Mouse (Mus musculus) hindbrain, embryonic 11.5 days (tissue): ENCODE measurements around the gene Fbxo24. TPM values are rescaled to one million over a fixed set of nuclear protein-coding genes. Genes with fewer than 3 reads are reported as not detected.

ENCODE experiments used
- ATAC-seq: fragments of 200-750 bp; cut with Nextera tagmentation; 2 replicates; pipeline ENCODE4 v1.8.0; 2017; ENCODE audit warnings: mild to moderate bottlenecking, moderate TSS enrichment, moderate library complexity; ENCODE audit not compliant: low FRiP score
- DNase-seq: peaks from one replicate; pipeline ENCODE4 v3.0.0-alpha.2; 2015; ENCODE audit warnings: low spot score
- H3K27ac ChIP-seq: fragments of 300-500 bp; sonication (generic); 2 replicates; pipeline ENCODE4 v1.5.1; 2014; ENCODE audit warnings: mild to moderate bottlenecking, low read depth, low read length
- H3K27me3 ChIP-seq: fragments of 300-500 bp; sonication (generic); 2 replicates; pipeline ENCODE4 v1.6.1; 2014; ENCODE audit warnings: mild to moderate bottlenecking, low read length, moderate library complexity, mixed read lengths; ENCODE audit not compliant: control insufficient read depth, insufficient read depth
- H3K36me3 ChIP-seq: fragments of 300-500 bp; sonication (generic); 2 replicates; pipeline ENCODE4 v1.6.1; 2014; ENCODE audit warnings: mild to moderate bottlenecking, low read length, moderate library complexity, mixed read lengths; ENCODE audit not compliant: control insufficient read depth, insufficient read depth
- H3K4me1 ChIP-seq: fragments of 300-500 bp; sonication (generic); replicated peaks from 2 replicates; pipeline ENCODE4 v1.6.1; 2014; ENCODE audit warnings: low read length, mixed read lengths; ENCODE audit not compliant: control insufficient read depth, insufficient read depth
- H3K4me2 ChIP-seq: fragments of 300-500 bp; sonication (generic); replicated peaks from 2 replicates; pipeline ENCODE4 v1.6.1; 2014; ENCODE audit warnings: mild to moderate bottlenecking, low read depth, low read length
- H3K4me3 ChIP-seq: fragments of 300-500 bp; sonication (generic); 2 replicates; pipeline ENCODE4 v1.5.1; 2014; ENCODE audit warnings: low read depth, low read length
- H3K9ac ChIP-seq: fragments of 300-500 bp; sonication (generic); 2 replicates; pipeline ENCODE4 v1.6.1; 2014; ENCODE audit warnings: low read depth, low read length
- H3K9me3 ChIP-seq: fragments of 300-500 bp; sonication (generic); 2 replicates; pipeline ENCODE4 v1.6.1; 2016; ENCODE audit warnings: low read length; ENCODE audit not compliant: control insufficient read depth
- WGBS: fragments of 180-500 bp; shearing (Covaris S2); extraction: QIAGEN DNeasy Blood & Tissue Kit; methylation state at CpG from one replicate; pipeline ENCODE4 v1.1.7; 2014; 5-methylcytosine and 5-hydroxymethylcytosine counted together
- polyA plus RNA-seq: library from polyadenylated mRNA; unstranded; fragments of >200 nt; fragmentation: Nextera tagmentation; extraction: Ambion mirVana; gene quantifications from 2 replicates; pipeline ENCODE4 v1.2.1, GENCODE M21; 2014

Gene Fbxo24
- polyA plus RNA-seq, 1 experiment from 2014 or later, result 0.15 TPM

DNA sequence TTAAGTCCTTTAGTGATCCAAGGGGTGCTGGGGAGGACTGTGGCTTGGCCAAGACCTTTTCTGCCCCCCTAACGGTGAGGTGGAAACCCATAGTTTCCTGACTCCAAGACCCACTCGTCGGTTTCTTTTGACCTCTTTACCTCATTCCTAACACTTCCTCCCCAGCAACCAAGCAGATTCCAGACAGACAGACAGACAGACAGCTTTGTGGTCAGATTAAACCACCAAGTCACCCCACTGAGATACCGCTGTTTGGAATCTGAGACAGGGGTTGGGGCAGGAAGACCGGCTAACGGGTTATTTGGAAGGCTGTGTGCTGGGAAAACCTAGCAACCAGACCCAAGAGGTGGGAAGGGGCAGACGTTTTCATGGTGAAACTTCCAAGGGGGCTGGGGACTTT is 58.6 kb downstream of the Fbxo24 start:
- H3K9ac ChIP-seq, result no peak overlapping the region
- H3K27me3 ChIP-seq, result peaks cover 4% of the 10 kb centered on the region; the same call in 1 of the 2 replicates
- no peak overlapping the region for H3K27ac ChIP-seq
- ATAC-seq, result no peak
- H3K36me3 ChIP-seq, result no peaks in the 10 kb centered on the region
- H3K4me1 ChIP-seq, result no peaks in the 10 kb centered on the region; the same call in 1 of the 2 replicates
- no peak overlapping the region for H3K4me3 ChIP-seq
- 54% methylated on average over 7 of the region's 7 CpGs for WGBS
- H3K4me2 ChIP-seq, result no peak overlapping the region
- no peak for DNase-seq
- H3K9me3 ChIP-seq, result no peaks in the 10 kb centered on the region

DNA sequence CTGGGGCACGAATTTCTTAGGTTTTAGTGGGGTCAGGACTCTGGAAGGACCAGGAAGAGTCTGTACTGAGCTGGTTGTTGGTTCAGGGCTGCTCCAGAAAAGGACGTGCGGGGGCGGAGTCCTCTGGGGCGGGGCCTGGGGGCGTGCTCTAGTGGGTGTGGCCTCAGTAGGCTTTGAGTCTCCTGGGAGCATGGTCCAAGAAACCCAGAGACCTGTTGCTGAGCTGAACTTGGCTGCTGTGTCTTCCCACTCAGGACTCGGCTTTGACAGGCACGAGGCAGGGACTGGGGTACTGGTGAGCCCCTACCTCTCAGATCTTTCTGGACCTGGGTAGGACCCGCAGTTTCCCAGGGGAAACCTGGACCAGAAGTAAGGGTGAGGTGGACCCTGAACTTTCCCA is 59.1 kb downstream of the Fbxo24 start, which contains the start of gene Tfr2:
Gene Tfr2, plus strand, starts transcription at position 176 of the 400 bp plus-strand sequence.
- WGBS, result 29% methylated on average over 9 of the region's 9 CpGs
- H3K9ac ChIP-seq, result no peak within 1 kb of the TSS
- DNase-seq (no peak), ATAC-seq (no peak)
- peaks cover 4% of the 10 kb centered on the region; the same call in 1 of the 2 replicates for H3K27me3 ChIP-seq
- H3K36me3 ChIP-seq, result no peaks in the 10 kb centered on the region
- H3K27ac ChIP-seq, result no peak within 1 kb of the TSS
- H3K4me2 ChIP-seq, result no peak within 1 kb of the TSS
- no peaks in the 10 kb centered on the region; the same call in 1 of the 2 replicates for H3K4me1 ChIP-seq
- H3K4me3 ChIP-seq, result no peak within 1 kb of the TSS
- no peaks in the 10 kb centered on the region for H3K9me3 ChIP-seq

DNA sequence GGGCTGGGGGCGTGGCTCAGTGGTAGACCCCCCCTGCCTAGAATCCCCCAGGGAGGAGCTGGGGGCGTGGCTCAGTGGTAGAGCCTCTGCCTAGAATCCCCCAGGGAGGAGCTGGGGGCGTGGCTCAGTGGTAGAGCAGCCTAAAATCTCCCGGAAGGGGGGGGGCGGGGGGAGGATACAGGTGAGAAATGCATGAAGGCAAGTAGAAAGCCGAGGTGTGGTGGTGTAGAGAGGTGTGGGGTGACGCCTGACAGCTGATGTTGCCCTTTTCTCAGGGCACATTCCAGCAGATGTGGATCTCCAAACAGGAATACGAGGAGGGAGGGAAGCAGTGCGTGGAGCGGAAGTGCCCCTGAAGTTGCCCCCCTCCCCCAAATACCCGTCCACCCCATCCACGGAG is 59.8 kb downstream of the Fbxo24 start:
- H3K9ac ChIP-seq, result no peak overlapping the region
- DNase-seq, result no peak
- no peaks in the 10 kb centered on the region for H3K4me1 ChIP-seq
- no peaks in the 10 kb centered on the region for H3K9me3 ChIP-seq
- no peak overlapping the region for H3K4me3 ChIP-seq
- no peak overlapping the region for H3K27ac ChIP-seq
- ATAC-seq, result no peak
- H3K36me3 ChIP-seq, result no peaks in the 10 kb centered on the region
- 72% methylated on average over 12 of the region's 12 CpGs for WGBS
- peaks cover 2% of the 10 kb centered on the region; the same call in 1 of the 2 replicates for H3K27me3 ChIP-seq
- no peak overlapping the region for H3K4me2 ChIP-seq

DNA sequence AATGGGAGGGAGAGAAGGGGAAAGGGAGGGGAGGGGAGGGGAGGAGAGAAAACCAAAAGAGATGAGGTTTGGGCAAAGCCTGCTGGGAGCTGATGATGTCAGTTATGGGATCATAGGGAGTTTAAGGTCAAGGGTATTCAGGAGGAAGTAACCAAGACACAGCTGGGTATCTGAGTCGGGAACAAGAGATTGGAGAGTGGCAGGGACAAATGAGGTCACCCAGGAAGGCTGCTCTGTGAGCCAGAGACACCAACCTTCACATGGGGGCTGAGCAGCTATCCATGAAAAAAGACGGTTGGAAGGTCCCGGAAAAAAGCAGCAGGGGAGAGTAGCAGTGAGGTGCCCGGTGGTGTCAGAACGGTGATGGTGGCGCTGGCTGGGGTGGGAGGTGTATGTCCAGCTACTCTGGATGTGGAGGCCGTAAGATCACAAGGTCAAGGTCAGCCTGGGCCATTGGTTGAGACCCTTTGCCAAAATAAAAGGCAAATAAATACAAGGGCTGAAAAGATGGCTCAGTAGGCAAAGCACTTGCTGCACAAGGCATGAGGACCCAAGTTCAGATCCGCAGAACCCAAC is 60.5 kb downstream of the Fbxo24 start:
- Histone ChIP-seq H3K4me2 (no peak overlapping the region), H3K9ac (no peak overlapping the region), H3K9me3 (no peaks in the 10 kb centered on the region), H3K27me3 (no peaks in the 10 kb centered on the region), H3K4me1 (no peaks in the 10 kb centered on the region), H3K36me3 (no peaks in the 10 kb centered on the region), H3K4me3 (no peak overlapping the region), H3K27ac (no peak overlapping the region)
- 81% methylated on average over 8 of the region's 8 CpGs for WGBS
- ATAC-seq, result no peak
- no peak for DNase-seq

DNA sequence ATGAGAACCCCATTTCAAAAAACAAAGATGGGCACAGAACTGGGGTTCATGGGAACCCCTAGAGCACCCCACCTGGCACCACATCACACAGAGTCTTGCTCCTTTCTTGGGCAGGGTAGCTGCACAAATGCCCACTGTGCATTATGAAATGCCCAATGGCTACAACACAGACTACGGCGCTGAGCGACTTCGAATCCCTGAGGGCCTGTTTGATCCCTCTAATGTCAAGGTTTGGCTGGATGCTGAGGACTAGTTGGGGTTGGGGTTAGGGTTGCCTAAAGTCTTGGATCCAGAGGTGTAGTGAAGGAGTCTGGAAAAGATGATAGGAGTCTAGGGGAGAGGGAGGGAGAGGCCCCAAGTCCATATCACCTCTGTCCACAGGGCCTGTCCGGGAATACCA is 62.4 kb downstream of the Fbxo24 start:
- H3K9ac ChIP-seq, result no peak overlapping the region
- ATAC-seq, result no peak

GRCm38 (mm10) chr5:137565744-137566143 is 63.1 kb downstream of the Fbxo24 start:
- DNase-seq (no peak), ATAC-seq (no peak)
- H3K27me3 ChIP-seq, result no peaks in the 10 kb centered on the region
- no peaks in the 10 kb centered on the region for H3K36me3 ChIP-seq
- H3K4me1 ChIP-seq, result no peaks in the 10 kb centered on the region
- 63% methylated on average over 6 of the region's 6 CpGs for WGBS
- no peak overlapping the region for H3K27ac ChIP-seq
- H3K4me3 ChIP-seq, result no peak overlapping the region
- H3K4me2 ChIP-seq, result no peak overlapping the region
- no peaks in the 10 kb centered on the region for H3K9me3 ChIP-seq
- H3K9ac ChIP-seq, result no peak overlapping the region

More for the DNA sequence above, 62.4 kb downstream of the Fbxo24 start:
- Histone ChIP-seq H3K4me1 (no peaks in the 10 kb centered on the region), H3K27ac (no peak overlapping the region), H3K9me3 (no peaks in the 10 kb centered on the region), H3K4me3 (no peak overlapping the region), H3K4me2 (no peak overlapping the region), H3K36me3 (no peaks in the 10 kb centered on the region), H3K27me3 (no peaks in the 10 kb centered on the region)
- 96% methylated on average over 5 of the region's 5 CpGs for WGBS
- no peak for DNase-seq

GRCm38 (mm10) chr5:137562965-137563364 is 65.8 kb downstream of the Fbxo24 start:
- H3K4me2 ChIP-seq, result no peak overlapping the region
- no peak overlapping the region for H3K27ac ChIP-seq
- no peaks in the 10 kb centered on the region for H3K9me3 ChIP-seq
- DNase-seq, result no peak
- no peak for ATAC-seq
- H3K27me3 ChIP-seq, result no peaks in the 10 kb centered on the region
- H3K4me1 ChIP-seq, result no peaks in the 10 kb centered on the region
- no peak overlapping the region for H3K4me3 ChIP-seq
- no peak overlapping the region for H3K9ac ChIP-seq
- H3K36me3 ChIP-seq, result no peaks in the 10 kb centered on the region
- 76% methylated on average over 10 of the region's 10 CpGs for WGBS

Other genes with a start within 250 kb of the Fbxo24 start
- gene Zan, start 151.9 kb downstream of the Fbxo24 start, polyA plus RNA-seq, result 0.04 and 0.06 TPM in 2 replicates
- gene Pop7, start 126.5 kb downstream of the Fbxo24 start, polyA plus RNA-seq, result 55.2 and 60.6 TPM in 2 replicates
- gene Gigyf1, start 110.5 kb downstream of the Fbxo24 start, polyA plus RNA-seq, result 10.6 and 15.4 TPM in 2 replicates
- gene Epo, start 95.8 kb downstream of the Fbxo24 start, polyA plus RNA-seq, result 0.38 and 1.1 TPM in 2 replicates
- 475 and 483 TPM in 2 replicates for gene Gnb2, start 95.5 kb downstream of the Fbxo24 start, polyA plus RNA-seq
- 45.4 and 47.6 TPM in 2 replicates for gene Actl6b, start 75.5 kb downstream of the Fbxo24 start, polyA plus RNA-seq
- 2.5 and 2.7 TPM in 2 replicates for gene Tfr2, start 59.2 kb downstream of the Fbxo24 start, polyA plus RNA-seq
- gene Mospd3, start 27.9 kb downstream of the Fbxo24 start, polyA plus RNA-seq, result 22.6 and 22.9 TPM in 2 replicates
- 67.0 and 87.3 TPM in 2 replicates for gene Pcolce, start 15.2 kb downstream of the Fbxo24 start, polyA plus RNA-seq
- gene Lrch4, start 119 bp upstream of the Fbxo24 start, polyA plus RNA-seq, result 25.9 and 28.5 TPM in 2 replicates
- 5.0 and 6.3 TPM in 2 replicates for gene Gm20605, start 173 bp upstream of the Fbxo24 start, polyA plus RNA-seq
- gene Sap25, start 12.3 kb upstream of the Fbxo24 start, polyA plus RNA-seq, result 7.1 TPM in 2 replicates
- gene Irs3, start 16.7 kb upstream of the Fbxo24 start, polyA plus RNA-seq, result 0.22 and 0.38 TPM in 2 replicates
- 13.7 TPM in 2 replicates for gene Agfg2, start 55.7 kb upstream of the Fbxo24 start, polyA plus RNA-seq
- 2.9 and 5.3 TPM in 2 replicates for gene Nyap1, start 112.6 kb upstream of the Fbxo24 start, polyA plus RNA-seq
- gene Tsc22d4, start 116.7 kb upstream of the Fbxo24 start, polyA plus RNA-seq, result 56.4 and 64.0 TPM in 2 replicates
- gene Ppp1r35, start 149.8 kb upstream of the Fbxo24 start, polyA plus RNA-seq, result 64.9 and 78.4 TPM in 2 replicates
- 9.9 and 14.9 TPM in 2 replicates for gene Mepce, start 158.7 kb upstream of the Fbxo24 start, polyA plus RNA-seq
- 13.5 and 17.2 TPM in 2 replicates for gene Zcwpw1, start 158.8 kb upstream of the Fbxo24 start, polyA plus RNA-seq
- 0.22 and 0.97 TPM in 2 replicates for gene Pilra, start 207.3 kb upstream of the Fbxo24 start, polyA plus RNA-seq
- not detected in 2 replicates for gene Pilrb1, start 229.1 kb upstream of the Fbxo24 start, polyA plus RNA-seq
- not detected in 2 replicates for gene Pilrb2, start 242.8 kb upstream of the Fbxo24 start, polyA plus RNA-seq